Mouse (Mus musculus) embryonic fibroblast, embryonic 13.5 days (primary cell): ENCODE data around the gene Phactr4.
A peak's percentile ranks its signal among the peaks of the same experiment; 100 is the strongest.

Experiments used
- CTCF ChIP-seq: IDR thresholded peaks from 2 replicates; pipeline ENCODE4 v1.5.1; 2011; ENCODE audit warnings: mild to moderate bottlenecking, control low read depth, low read length, moderate library complexity, borderline replicate concordance; ENCODE audit not compliant: insufficient read depth
- POLR2A ChIP-seq: IDR thresholded peaks from 2 replicates; pipeline ENCODE4 v1.6.1; 2011; ENCODE audit warnings: low read depth, mild to moderate bottlenecking, control low read depth, low read length, moderate library complexity

GRCm38 (mm10) chr4:132309140-132309848, 113.0 kb downstream of the Phactr4 start:
- TF ChIP-seq CTCF (no peak), POLR2A (0 out of 2 replicates have a peak, but pooled peaks have one; percentile 31)
